Mouse (Mus musculus) forebrain, embryonic 14.5 days (tissue): ENCODE measurements around the gene Snx29. TPM values are rescaled to one million over a fixed set of nuclear protein-coding genes. Genes with fewer than 3 reads are reported as not detected.

Experiments
- ATAC-seq: fragments of 200-750 bp; cut with Nextera tagmentation; 2 replicates; pipeline ENCODE4 v1.8.0; 2017; ENCODE audit warnings: mild to moderate bottlenecking, moderate library complexity
- DNase-seq: peaks from one replicate; pipeline ENCODE4 v3.0.0-alpha.2; 2015; ENCODE audit warnings: low spot score
- H3K27ac ChIP-seq: fragments of 300-500 bp; sonication (generic); 2 replicates; pipeline ENCODE4 v1.5.1; 2014; ENCODE audit warnings: low read depth, mild to moderate bottlenecking, control low read depth, low read length, moderate library complexity
- H3K27me3 ChIP-seq: fragments of 300-500 bp; sonication (generic); replicated peaks from 2 replicates; pipeline ENCODE4 v1.6.1; 2014; ENCODE audit warnings: low read length, control low read depth, mixed read lengths; ENCODE audit not compliant: control insufficient read depth, insufficient read depth
- H3K36me3 ChIP-seq: fragments of 300-500 bp; sonication (generic); 2 replicates; pipeline ENCODE4 v1.6.1; 2014; ENCODE audit warnings: low read length, control low read depth; ENCODE audit not compliant: control insufficient read depth, insufficient read depth
- H3K4me1 ChIP-seq: fragments of 300-500 bp; sonication (generic); 2 replicates; pipeline ENCODE4 v1.6.1; 2014; ENCODE audit warnings: antibody characterized with exemption, low read length, control low read depth; ENCODE audit not compliant: control insufficient read depth, insufficient read depth
- H3K4me2 ChIP-seq: fragments of 300-500 bp; sonication (generic); 2 replicates; pipeline ENCODE4 v1.6.1; 2014; ENCODE audit warnings: mild to moderate bottlenecking, control low read depth, low read length
- H3K4me3 ChIP-seq: fragments of 300-500 bp; sonication (generic); 2 replicates; pipeline ENCODE4 v1.5.1; 2014; ENCODE audit warnings: low read depth, low read length, control low read depth
- H3K9ac ChIP-seq: fragments of 300-500 bp; sonication (generic); 2 replicates; pipeline ENCODE4 v1.6.1; 2014; ENCODE audit warnings: mild to moderate bottlenecking, low read length, control low read depth, moderate library complexity
- H3K9me3 ChIP-seq: fragments of 300-500 bp; sonication (generic); replicated peaks from 2 replicates; pipeline ENCODE4 v1.6.1; 2016; ENCODE audit warnings: low read length, control low read depth, mixed read lengths; ENCODE audit not compliant: control insufficient read depth
- WGBS: fragments of 180-500 bp; shearing (Covaris S2); extraction: QIAGEN DNeasy Blood & Tissue Kit; methylation state at CpG from one replicate; pipeline ENCODE4 v1.1.7; 2014; 5-methylcytosine and 5-hydroxymethylcytosine counted together
- polyA plus RNA-seq: library from polyadenylated mRNA; unstranded; fragments of >200 nt; fragmentation: Nextera tagmentation; extraction: Ambion mirVana; gene quantifications from 2 replicates; pipeline ENCODE4 v1.2.1, GENCODE M21; 2014

Snx29 gene
- polyA plus RNA-seq, 1 experiment from 2014 or later = 3.8 TPM

DNA sequence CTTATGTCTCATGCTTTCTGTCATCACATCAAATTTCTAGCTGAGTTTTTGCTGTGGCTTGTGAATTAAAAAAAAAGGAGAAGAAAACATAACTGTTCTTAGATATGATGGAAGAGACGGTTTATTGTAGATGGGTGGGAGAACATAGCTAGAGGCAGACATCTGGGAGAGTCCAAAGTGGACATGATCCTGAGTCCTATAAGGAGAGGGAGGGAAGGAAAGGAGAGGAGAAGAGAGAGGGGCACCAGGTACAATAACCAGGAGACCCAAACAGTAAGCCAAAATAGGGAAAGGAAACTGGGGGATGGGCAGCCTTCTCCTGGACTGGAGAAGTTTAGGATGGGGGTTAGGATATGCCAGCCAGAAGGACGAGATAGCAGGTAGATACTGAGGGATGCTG, 239.0 kb downstream of the Snx29 start:
- Histone ChIP-seq H3K27ac (no peak overlapping the region), H3K4me2 (no peak overlapping the region), H3K27me3 (no peaks in the 10 kb centered on the region), H3K9ac (no peak overlapping the region), H3K9me3 (no peaks in the 10 kb centered on the region), H3K4me3 (no peak overlapping the region), H3K36me3 (no peaks in the 10 kb centered on the region), H3K4me1 (no peaks in the 10 kb centered on the region)
- ATAC-seq (no peak), DNase-seq (no peak)
- 88% methylated on average over 2 of the region's 2 CpGs for WGBS

DNA sequence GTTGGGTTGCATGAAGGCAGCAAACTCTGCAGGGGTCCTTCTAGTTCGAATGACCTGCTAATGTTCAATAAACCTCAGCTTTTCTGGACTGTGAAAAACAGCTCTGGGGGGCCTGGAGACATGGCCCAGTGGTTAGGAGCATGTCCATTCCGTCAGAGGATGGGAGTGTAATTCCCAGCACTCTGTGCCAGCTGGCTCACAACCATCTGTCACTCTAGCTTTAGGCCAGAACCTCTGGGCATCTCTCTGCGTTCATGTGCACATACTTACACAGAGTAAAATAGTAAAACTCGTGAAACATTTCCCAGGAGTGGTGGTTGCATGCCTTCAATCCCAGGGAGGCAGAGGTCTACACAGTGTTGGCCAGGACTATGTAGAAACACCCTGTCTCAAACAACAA, 241.1 kb downstream of the Snx29 start:
- no peaks in the 10 kb centered on the region for H3K27me3 ChIP-seq
- H3K9me3 ChIP-seq = no peaks in the 10 kb centered on the region
- H3K4me2 ChIP-seq = no peak overlapping the region
- 66% methylated on average over 4 of the region's 4 CpGs for WGBS
- H3K4me3 ChIP-seq = no peak overlapping the region
- ATAC-seq = no peak
- no peaks in the 10 kb centered on the region for H3K4me1 ChIP-seq
- H3K36me3 ChIP-seq = no peaks in the 10 kb centered on the region
- no peak overlapping the region for H3K9ac ChIP-seq
- H3K27ac ChIP-seq = no peak overlapping the region
- no peak for DNase-seq

DNA sequence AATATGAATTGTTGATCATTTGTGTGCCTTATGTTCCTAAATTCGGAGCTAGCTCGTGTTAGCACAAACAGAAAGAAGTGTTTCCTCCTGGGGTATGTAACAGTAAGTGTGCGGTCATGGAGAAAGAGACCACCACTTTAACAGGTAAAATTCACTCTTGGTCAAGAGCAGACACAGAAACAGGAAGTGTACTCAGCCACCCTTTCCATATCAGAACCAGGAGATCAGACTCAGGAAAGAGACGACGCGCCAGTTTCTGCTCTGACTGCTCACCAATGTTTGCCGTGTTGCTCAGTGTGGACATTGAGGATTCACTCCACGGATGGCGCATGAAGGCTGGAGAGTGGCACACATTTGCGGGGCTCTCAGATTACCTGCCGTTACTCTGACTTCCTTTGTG, 242.4 kb downstream of the Snx29 start:
- Histone ChIP-seq H3K9me3 (no peaks in the 10 kb centered on the region), H3K4me3 (no peak overlapping the region), H3K27me3 (no peaks in the 10 kb centered on the region), H3K4me2 (no peak overlapping the region), H3K9ac (no peak overlapping the region), H3K36me3 (no peaks in the 10 kb centered on the region), H3K27ac (no peak overlapping the region), H3K4me1 (no peaks in the 10 kb centered on the region)
- no peak for DNase-seq
- ATAC-seq = no peak
- WGBS = 88% methylated on average over 11 of the region's 11 CpGs

GRCm38 (mm10) chr16:11567594-11567993, 244.9 kb downstream of the Snx29 start:
- Histone ChIP-seq H3K27me3 (no peaks in the 10 kb centered on the region), H3K27ac (no peak overlapping the region), H3K4me1 (no peaks in the 10 kb centered on the region), H3K9me3 (no peaks in the 10 kb centered on the region), H3K9ac (no peak overlapping the region), H3K36me3 (peaks cover 5% of the 10 kb centered on the region; the same call in 1 of the 2 replicates), H3K4me3 (no peak overlapping the region), H3K4me2 (no peak overlapping the region)
- WGBS = 82% methylated on average over 3 of the region's 3 CpGs
- ATAC-seq = no peak
- DNase-seq = no peak

- ATAC-seq = no peak
- H3K9me3 ChIP-seq = no peaks in the 10 kb centered on the region
- no peak overlapping the region for H3K4me3 ChIP-seq
- H3K4me2 ChIP-seq = no peak overlapping the region
- peaks cover 5% of the 10 kb centered on the region; the same call in 1 of the 2 replicates for H3K36me3 ChIP-seq
- no peak overlapping the region for H3K27ac ChIP-seq
- H3K27me3 ChIP-seq = no peaks in the 10 kb centered on the region
- no peak for DNase-seq
- no peak overlapping the region for H3K9ac ChIP-seq
- no peaks in the 10 kb centered on the region for H3K4me1 ChIP-seq
- WGBS = 84% methylated on average over 4 of the region's 4 CpGs
Measured at GRCm38 (mm10) chr16:11568095-11568494, 245.4 kb downstream of the Snx29 start.

DNA sequence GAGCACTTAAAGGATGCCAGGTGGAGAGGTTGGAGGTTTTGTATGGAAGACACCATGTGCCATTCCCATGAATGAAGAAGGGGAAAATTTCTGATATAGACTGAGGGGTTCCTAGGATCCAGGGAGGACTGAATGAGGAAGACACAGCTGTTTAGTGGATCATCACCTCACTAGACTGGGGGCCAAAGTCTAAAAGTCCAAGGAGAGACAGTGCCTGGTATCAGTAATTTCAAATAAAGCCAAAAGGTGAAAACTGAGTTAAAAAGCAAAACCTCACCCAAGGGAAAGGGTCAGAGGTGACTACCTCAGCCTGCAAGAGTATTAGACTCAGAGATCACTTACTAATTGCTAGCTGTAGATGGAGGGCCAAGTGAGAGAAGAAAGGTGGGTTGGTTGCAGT, 245.9 kb downstream of the Snx29 start:
- Histone ChIP-seq H3K36me3 (peaks cover 5% of the 10 kb centered on the region; the same call in 1 of the 2 replicates), H3K9ac (no peak overlapping the region), H3K4me2 (no peak overlapping the region), H3K27me3 (no peaks in the 10 kb centered on the region), H3K27ac (no peak overlapping the region), H3K4me3 (no peak overlapping the region), H3K9me3 (no peaks in the 10 kb centered on the region), H3K4me1 (no peaks in the 10 kb centered on the region)
- no peak for DNase-seq
- no peak for ATAC-seq

DNA sequence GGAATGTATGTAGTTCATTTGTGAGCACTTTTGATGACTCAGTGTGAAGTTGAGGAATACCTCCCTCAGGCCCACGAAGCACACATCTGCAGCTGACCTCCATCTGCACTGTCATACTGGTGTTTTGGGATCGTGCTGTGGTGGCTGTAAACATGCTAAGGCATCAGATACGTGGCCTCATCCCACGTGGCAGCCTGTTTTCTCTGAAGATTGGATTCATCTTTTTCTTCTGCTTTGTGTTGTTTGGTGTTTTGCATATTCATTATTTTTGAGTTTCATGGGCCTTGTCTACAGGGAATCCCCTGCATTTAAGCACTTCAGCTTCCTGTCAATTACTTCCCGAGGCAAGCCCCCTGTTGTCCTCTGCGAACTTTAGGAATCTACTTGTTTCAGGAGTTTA, 246.4 kb downstream of the Snx29 start:
- H3K9me3 ChIP-seq = no peaks in the 10 kb centered on the region
- H3K4me2 ChIP-seq = no peak overlapping the region
- no peak overlapping the region for H3K27ac ChIP-seq
- WGBS = 72% methylated on average over 6 of the region's 6 CpGs
- H3K27me3 ChIP-seq = no peaks in the 10 kb centered on the region
- H3K4me3 ChIP-seq = no peak overlapping the region
- DNase-seq (no peak), ATAC-seq (no peak)
- peaks cover 5% of the 10 kb centered on the region; the same call in 1 of the 2 replicates for H3K36me3 ChIP-seq
- no peaks in the 10 kb centered on the region for H3K4me1 ChIP-seq
- H3K9ac ChIP-seq = no peak overlapping the region

GRCm38 (mm10) chr16:11570072-11570471, 247.4 kb downstream of the Snx29 start:
- Histone ChIP-seq H3K36me3 (peaks cover 5% of the 10 kb centered on the region; the same call in 1 of the 2 replicates), H3K9me3 (no peaks in the 10 kb centered on the region), H3K9ac (no peak overlapping the region), H3K27me3 (no peaks in the 10 kb centered on the region), H3K4me3 (no peak overlapping the region), H3K27ac (no peak overlapping the region), H3K4me2 (no peak overlapping the region), H3K4me1 (no peaks in the 10 kb centered on the region)
- no peak for ATAC-seq
- WGBS = 67% methylated on average over 2 of the region's 2 CpGs
- DNase-seq = no peak

DNA sequence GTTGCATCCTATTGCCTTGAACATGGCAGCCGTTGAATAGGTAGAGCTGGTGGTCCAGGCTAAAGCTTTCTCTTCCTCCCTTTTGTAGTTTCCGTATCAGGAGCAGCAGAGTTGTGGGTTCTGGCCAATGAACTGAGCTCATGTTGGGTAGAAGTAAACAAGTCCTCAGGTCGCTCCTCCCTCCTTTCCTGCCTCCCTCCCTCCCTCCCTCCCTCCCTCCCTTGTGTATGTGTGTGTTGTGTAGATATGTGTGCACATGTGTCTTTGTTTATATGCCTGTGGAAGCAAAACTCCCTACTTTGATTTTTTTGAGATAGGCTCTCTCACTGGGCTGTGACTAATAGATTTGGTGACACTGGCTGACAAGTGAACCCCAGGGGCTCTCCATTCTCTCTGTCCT, 251.8 kb downstream of the Snx29 start:
- no peaks in the 10 kb centered on the region for H3K27me3 ChIP-seq
- no peak overlapping the region for H3K9ac ChIP-seq
- no peak overlapping the region for H3K27ac ChIP-seq
- no peaks in the 10 kb centered on the region for H3K9me3 ChIP-seq
- no peak overlapping the region for H3K4me3 ChIP-seq
- no peaks in the 10 kb centered on the region for H3K4me1 ChIP-seq
- DNase-seq = no peak
- no peak overlapping the region for H3K4me2 ChIP-seq
- 83% methylated on average over 3 of the region's 3 CpGs for WGBS
- H3K36me3 ChIP-seq = peaks cover 5% of the 10 kb centered on the region; the same call in 1 of the 2 replicates
- no peak for ATAC-seq
